ENCODE assay signal across 9 mouse cellular contexts in genomic region chr10:4405511-4405910, GRCm38 (mm10). TPM values are rescaled to one million over a fixed set of nuclear protein-coding genes. Genes with fewer than 3 reads are reported as not detected.
DNase-seq lines count a peak whose midpoint lies in the region; ATAC-seq lines count a peak whose summit lies in the region.
"Had no signal": no experiment of that assay in that cellular context is flagged by ENCODE, and none has a peak within 500 bp of the region (broad histone marks: within the 10 kb centered on the region; RNA-seq: fewer than 3 reads in every experiment).

No protein-coding gene starts in this region.

- WGBS in limb, embryonic 13.5 days: 81% methylated on average over 5 of the region's 5 CpGs
- WGBS in limb, embryonic 10.5 days: 86% methylated on average over 5 of the region's 5 CpGs
- WGBS in heart, embryonic 16.5 days: 28% methylated on average over 5 of the region's 5 CpGs

- H3K27me3 ChIP-seq in limb, embryonic 13.5 days: no peaks in the 10 kb centered on the region
- H3K27me3 ChIP-seq in limb, embryonic 10.5 days (ENCODE audit: low read depth, poor library complexity, severe bottlenecking): no peaks in the 10 kb centered on the region
- no peaks in the 10 kb centered on the region for H3K27me3 ChIP-seq in heart, embryonic 16.5 days (ENCODE audit: control insufficient read depth, insufficient read depth, low read length)
- H3K27me3 ChIP-seq: midbrain, embryonic 12.5 days had no signal

- ATAC-seq in limb, embryonic 13.5 days (ENCODE audit: low FRiP score, low read depth): no peak
- ATAC-seq in common myeloid progenitor, adult 5-6 weeks (replicated peaks; ENCODE audit: low read depth, poor library complexity, severe bottlenecking): peak; percentile 43; the same call in 1 of the 2 replicates
- peak; percentile 82 for ATAC-seq in heart, embryonic 16.5 days (replicated peaks; ENCODE audit: extremely low read depth, insufficient read depth, low FRiP score)
- peak; percentile 90 for ATAC-seq in megakaryocyte-erythroid progenitor cell, adult 5-6 weeks (replicated peaks; ENCODE audit: low FRiP score, low TSS enrichment, poor library complexity, severe bottlenecking)

- H3K36me3 ChIP-seq in limb, embryonic 13.5 days: peaks cover 77% of the 10 kb centered on the region
- peaks cover 83% of the 10 kb centered on the region for H3K36me3 ChIP-seq in limb, embryonic 10.5 days
- peaks cover 38% of the 10 kb centered on the region for H3K36me3 ChIP-seq in heart, embryonic 16.5 days (ENCODE audit: control insufficient read depth, insufficient read depth)

- no peaks in the 10 kb centered on the region for H3K9me3 ChIP-seq in limb, embryonic 13.5 days
- no peaks in the 10 kb centered on the region for H3K9me3 ChIP-seq in limb, embryonic 10.5 days (replicated peaks)
- H3K9me3 ChIP-seq in heart, embryonic 16.5 days (replicated peaks; ENCODE audit: control insufficient read depth, low read length): no peaks in the 10 kb centered on the region
- H3K9me3 ChIP-seq: midbrain, embryonic 12.5 days had no signal

- DNase-seq in limb, embryonic 10.5 days (ENCODE audit: low spot score): no peak
- no peak for DNase-seq in kidney, adult 9 months
- DNase-seq in right cerebral cortex, adult 2 months (ENCODE audit: low spot score in 2 of 2): no peak

- H3K4me1 ChIP-seq in limb, embryonic 13.5 days: no peaks in the 10 kb centered on the region
- no peaks in the 10 kb centered on the region for H3K4me1 ChIP-seq in limb, embryonic 10.5 days
- peaks cover 9% of the 10 kb centered on the region for H3K4me1 ChIP-seq in heart, embryonic 16.5 days (ENCODE audit: control insufficient read depth, insufficient read depth, low read length)
- H3K4me1 ChIP-seq: midbrain, embryonic 12.5 days had no signal

- peak overlapping the region; percentile 39; the same call in 1 of the 2 replicates for H3K9ac ChIP-seq in limb, embryonic 13.5 days
- H3K9ac ChIP-seq in heart, embryonic 16.5 days (ENCODE audit: low read length): no peak overlapping the region
- H3K9ac ChIP-seq: midbrain, embryonic 12.5 days had no signal

- H3K4me3 ChIP-seq in limb, embryonic 13.5 days: no peak overlapping the region
- H3K4me3 ChIP-seq in limb, embryonic 10.5 days: no peak overlapping the region
- no peak overlapping the region for H3K4me3 ChIP-seq in heart, embryonic 16.5 days (ENCODE audit: low read length)
- H3K4me3 ChIP-seq: midbrain, embryonic 12.5 days had no signal

- no peak overlapping the region for H3K4me2 ChIP-seq in limb, embryonic 13.5 days (replicated peaks)
- H3K4me2 ChIP-seq in heart, embryonic 16.5 days (ENCODE audit: low read depth, low read length): no peak overlapping the region
- H3K4me2 ChIP-seq: midbrain, embryonic 12.5 days had no signal

- no peak overlapping the region for H3K27ac ChIP-seq in limb, embryonic 13.5 days
- H3K27ac ChIP-seq in limb, embryonic 10.5 days: no peak overlapping the region
- H3K27ac ChIP-seq in heart, embryonic 16.5 days (ENCODE audit: low read length): peak overlapping the region; percentile 52
- H3K27ac ChIP-seq: kidney, postnatal 0 days; midbrain, embryonic 12.5 days had no signal

RNA-seq across cellular contexts. Expression of gene Zbtb2, which starts 17.6 kb away (rescaled TPM):
- polyA plus RNA-seq in limb, embryonic 13.5 days (2015; fragmentation: Nextera tagmentation; extraction: Ambion mirVana): 14.6 and 16.4 TPM in 2 replicates
- polyA plus RNA-seq in limb, embryonic 10.5 days (2016; fragmentation: Nextera tagmentation; extraction: Ambion mirVana): 21.5 and 23.1 TPM in 2 replicates
- 14.9 and 17.2 TPM in 2 replicates for total RNA-seq in common myeloid progenitor, adult 5-6 weeks (2017)
- polyA plus RNA-seq in heart, embryonic 16.5 days (2015; fragmentation: Nextera tagmentation; extraction: Ambion mirVana): 9.0 and 10.0 TPM in 2 replicates
- total RNA-seq in megakaryocyte-erythroid progenitor cell, adult 5-6 weeks (2014; fragmentation: Nextera tagmentation): 7.4 and 7.5 TPM in 2 replicates
- total RNA-seq in megakaryocyte-erythroid progenitor cell, adult 5-6 weeks (2017): 7.3 and 11.4 TPM in 2 replicates

RNA-seq across cellular contexts. Expression of gene Rmnd1, which starts 26.7 kb away (rescaled TPM):
- polyA plus RNA-seq in limb, embryonic 13.5 days (2015; fragmentation: Nextera tagmentation; extraction: Ambion mirVana): 52.3 and 54.8 TPM in 2 replicates
- 49.2 and 55.1 TPM in 2 replicates for polyA plus RNA-seq in limb, embryonic 10.5 days (2016; fragmentation: Nextera tagmentation; extraction: Ambion mirVana)
- total RNA-seq in common myeloid progenitor, adult 5-6 weeks (2017): 34.6 and 41.6 TPM in 2 replicates
- 119 and 122 TPM in 2 replicates for polyA plus RNA-seq in heart, embryonic 16.5 days (2015; fragmentation: Nextera tagmentation; extraction: Ambion mirVana)
- 65.2 and 101 TPM in 2 replicates for total RNA-seq in megakaryocyte-erythroid progenitor cell, adult 5-6 weeks (2014; fragmentation: Nextera tagmentation)
- 40.5 and 66.1 TPM in 2 replicates for total RNA-seq in megakaryocyte-erythroid progenitor cell, adult 5-6 weeks (2017)

RNA-seq across cellular contexts. Expression of gene Armt1, which starts 26.8 kb away (rescaled TPM):
- polyA plus RNA-seq in limb, embryonic 13.5 days (2015; fragmentation: Nextera tagmentation; extraction: Ambion mirVana): 21.6 and 22.2 TPM in 2 replicates
- polyA plus RNA-seq in limb, embryonic 10.5 days (2016; fragmentation: Nextera tagmentation; extraction: Ambion mirVana): 30.7 and 33.6 TPM in 2 replicates
- total RNA-seq in common myeloid progenitor, adult 5-6 weeks (2017): 25.6 and 28.2 TPM in 2 replicates
- polyA plus RNA-seq in heart, embryonic 16.5 days (2015; fragmentation: Nextera tagmentation; extraction: Ambion mirVana): 16.2 and 18.0 TPM in 2 replicates
- 40.4 and 50.3 TPM in 2 replicates for total RNA-seq in megakaryocyte-erythroid progenitor cell, adult 5-6 weeks (2014; fragmentation: Nextera tagmentation)
- total RNA-seq in megakaryocyte-erythroid progenitor cell, adult 5-6 weeks (2017): 28.8 and 44.3 TPM in 2 replicates
